Mouse (Mus musculus) CH12.LX (cell line): ENCODE results near the gene Prodh2. TPM values are rescaled to one million over a fixed set of nuclear protein-coding genes. Genes with fewer than 3 reads are reported as not detected.

Experiments used
- DNase-seq: peaks from one replicate; pipeline ENCODE4 v3.0.0-alpha.2; 2013; ENCODE audit errors: extremely low read depth
- H3K27ac ChIP-seq: 2 replicates; pipeline ENCODE4 v1.5.1; 2012; ENCODE audit warnings: low read depth, mild to moderate bottlenecking, control low read depth, moderate library complexity; ENCODE audit not compliant: insufficient read depth
- H3K27me3 ChIP-seq: replicated peaks from 2 replicates; pipeline ENCODE3; 2012; ENCODE audit warnings: inconsistent platforms
- H3K36me3 ChIP-seq, 2 experiments: replicated peaks in 1 of 2; 2 replicates each; pipeline versions ENCODE3 to v1.6.1; 2012; ENCODE audit warnings: inconsistent platforms in 1 of 2, low read length in 1 of 2, mild to moderate bottlenecking in 1 of 2, mixed read lengths in 1 of 2, moderate library complexity in 1 of 2; ENCODE audit not compliant: control insufficient read depth in 1 of 2, insufficient read depth in 1 of 2
- H3K4me1 ChIP-seq, 2 experiments: 2 replicates each; pipeline ENCODE4 v1.6.1; 2012; ENCODE audit warnings: inconsistent platforms in 1 of 2, moderate library complexity in 1 of 2; ENCODE audit not compliant: insufficient read depth in 2 of 2, control insufficient read depth in 1 of 2
- H3K4me2 ChIP-seq: 2 replicates; pipeline ENCODE4 v1.6.1; 2012; ENCODE audit warnings: low read depth, mild to moderate bottlenecking, control low read depth; ENCODE audit not compliant: poor library complexity, insufficient read depth, severe bottlenecking
- H3K4me3 ChIP-seq, 3 experiments: fragments of 150-350 bp in 1 of 3; sonication (generic) in 1 of 3; replicated peaks in 1 of 3; 2 replicates each; pipeline versions ENCODE3 to v1.5.1; 2011 to 2012; ENCODE audit warnings: low read depth in 2 of 3, low read length in 2 of 3, mild to moderate bottlenecking in 2 of 3, moderate library complexity in 2 of 3, control low read depth in 1 of 3, improper control_type of control experiment in 1 of 3, inconsistent platforms in 1 of 3, mixed read lengths in 1 of 3; ENCODE audit not compliant: poor library complexity in 1 of 3
- H3K79me2 ChIP-seq: replicated peaks from 2 replicates; pipeline ENCODE4 v1.6.1; 2012; ENCODE audit warnings: mild to moderate bottlenecking, moderate library complexity; ENCODE audit not compliant: control insufficient read depth, poor library complexity, insufficient read depth, severe bottlenecking; ENCODE audit errors: extremely low read depth
- H3K9ac ChIP-seq: 2 replicates; pipeline ENCODE4 v1.6.1; 2012; ENCODE audit warnings: low read depth, mild to moderate bottlenecking, control low read depth, moderate library complexity; ENCODE audit not compliant: insufficient read depth
- H3K9me3 ChIP-seq: replicated peaks from 2 replicates; pipeline ENCODE3; 2012; ENCODE audit warnings: low read length, inconsistent platforms, mixed read lengths
- BHLHE40 ChIP-seq: IDR thresholded peaks from 2 replicates; pipeline ENCODE4 v1.6.1; 2011; ENCODE audit warnings: mild to moderate bottlenecking, low read depth, low read length, improper control_type of control experiment
- CHD1 ChIP-seq: IDR thresholded peaks from 2 replicates; pipeline ENCODE4 v1.6.1; 2012; ENCODE audit warnings: low read depth, low read length, improper control_type of control experiment, inconsistent platforms
- CHD2 ChIP-seq: IDR thresholded peaks from 2 replicates; pipeline ENCODE4 v1.6.1; 2011; ENCODE audit warnings: low read length, improper control_type of control experiment
- EP300 ChIP-seq: IDR thresholded peaks from 2 replicates; pipeline ENCODE4 v1.6.1; 2011; ENCODE audit warnings: low read length, improper control_type of control experiment
- ETS1 ChIP-seq: conservative IDR thresholded peaks from 2 replicates; pipeline ENCODE4 v1.6.1; 2012; ENCODE audit warnings: low read depth, mild to moderate bottlenecking, inconsistent platforms, low read length, improper control_type of control experiment, moderate library complexity
- GABPA ChIP-seq: IDR thresholded peaks from 2 replicates; pipeline ENCODE4 v1.6.1; 2012; ENCODE audit warnings: low read depth, low read length, improper control_type of control experiment, inconsistent platforms; ENCODE audit not compliant: insufficient replicate concordance
- JUND ChIP-seq: conservative IDR thresholded peaks from 2 replicates; pipeline ENCODE4 v1.6.1; 2011; ENCODE audit warnings: low read depth, low read length, improper control_type of control experiment
- KAT2A ChIP-seq: IDR thresholded peaks from 2 replicates; pipeline ENCODE4 v1.6.1; 2012; ENCODE audit warnings: low read length, improper control_type of control experiment, inconsistent platforms; ENCODE audit not compliant: insufficient replicate concordance
- MEF2A ChIP-seq: IDR thresholded peaks from 2 replicates; pipeline ENCODE4 v1.6.1; 2014; ENCODE audit warnings: low read depth, mild to moderate bottlenecking, inconsistent platforms, low read length, improper control_type of control experiment, borderline replicate concordance
- MXI1 ChIP-seq: IDR thresholded peaks from 2 replicates; pipeline ENCODE4 v1.6.1; 2011; ENCODE audit warnings: mild to moderate bottlenecking, low read depth, low read length, improper control_type of control experiment
- MYC ChIP-seq: IDR thresholded peaks from 2 replicates; pipeline ENCODE4 v1.6.1; 2011; ENCODE audit warnings: low read depth, mild to moderate bottlenecking, improper control_type of control experiment, low read length
- NELFE ChIP-seq: IDR thresholded peaks from 2 replicates; pipeline ENCODE4 v1.6.1; 2011; ENCODE audit warnings: low read depth, low read length, improper control_type of control experiment
- PAX5 ChIP-seq: IDR thresholded peaks from 2 replicates; pipeline ENCODE4 v1.6.1; 2012; ENCODE audit warnings: low read length, inconsistent platforms, mixed read lengths
- POLR2A ChIP-seq: IDR thresholded peaks from 2 replicates; pipeline ENCODE4 v1.6.1; 2011; ENCODE audit warnings: low read depth, mild to moderate bottlenecking, improper control_type of control experiment, low read length
- POLR2AphosphoS2 ChIP-seq: IDR thresholded peaks from 2 replicates; pipeline ENCODE4 v1.6.1; 2011; ENCODE audit warnings: low read depth, low read length, improper control_type of control experiment
- SIN3A ChIP-seq: IDR thresholded peaks from 2 replicates; pipeline ENCODE4 v1.6.1; 2012; ENCODE audit warnings: low read length, improper control_type of control experiment, inconsistent platforms
- SMC3 ChIP-seq: IDR thresholded peaks from 2 replicates; pipeline ENCODE4 v1.6.1; 2011; ENCODE audit warnings: low read depth, low read length, improper control_type of control experiment
- TCF12 ChIP-seq: IDR thresholded peaks from 2 replicates; pipeline ENCODE4 v1.6.1; 2014; ENCODE audit warnings: low read depth, mild to moderate bottlenecking, inconsistent platforms, low read length, improper control_type of control experiment
- USF1 ChIP-seq: IDR thresholded peaks from 2 replicates; pipeline ENCODE4 v1.6.1; 2014; ENCODE audit warnings: low read depth, mild to moderate bottlenecking, inconsistent platforms, low read length, improper control_type of control experiment
- USF2 ChIP-seq: conservative IDR thresholded peaks from 2 replicates; pipeline ENCODE4 v1.6.1; 2011; ENCODE audit warnings: low read depth, low read length, improper control_type of control experiment
- ZC3H11A ChIP-seq: IDR thresholded peaks from 2 replicates; pipeline ENCODE4 v1.6.1; 2012; ENCODE audit warnings: low read depth, mild to moderate bottlenecking, inconsistent platforms, low read length, improper control_type of control experiment
- ZMIZ1 ChIP-seq: IDR thresholded peaks from 2 replicates; pipeline ENCODE4 v1.6.1; 2012; ENCODE audit warnings: low read depth, mild to moderate bottlenecking, inconsistent platforms, low read length, improper control_type of control experiment
- ZNF384 ChIP-seq: IDR thresholded peaks from 2 replicates; pipeline ENCODE4 v1.6.1; 2012; ENCODE audit warnings: low read depth, low read length, improper control_type of control experiment, inconsistent platforms
- dilution Hi-C: fragments of 300-500 bp; cut with MboI; formaldehyde crosslinking; loops from 2 replicates; pipeline ENCODE4 v1.14.3; 2020; ENCODE audit warnings: low sequenced_read_pairs; ENCODE audit not compliant: extremely low pct_unique_long_range_greater_than_20kb, extremely low pct_ligation_motif_present
- in situ Hi-C: fragments of 300-500 bp; cut with MboI; formaldehyde crosslinking; loops from 3 replicates; pipeline ENCODE4 v1.14.3; 2019; ENCODE audit warnings: low sequenced_read_pairs, low pct_ligation_motif_present, low pct_unique_long_range_greater_than_20kb, mixed read lengths
- polyA plus RNA-seq: library from polyadenylated mRNA; unstranded; fragments of >175 nt; gene quantifications from 2 replicates; pipeline ENCODE4 v1.2.1, GENCODE M21; 2012; ENCODE audit warnings: low read depth; ENCODE audit not compliant: insufficient read length
- total RNA-seq, 2 experiments: library from RNA; depleted of rRNA; stranded (reverse); fragments of 300-350 nt in 1 of 2; fragments of >200 nt in 1 of 2; gene quantifications; 2 replicates each; pipeline ENCODE4 v1.2.3; 2012 to 2014

Gene Prodh2
- total and polyA plus RNA-seq, 3 experiments = not detected

GRCm38 (mm10) chr7:30532931-30533330 is 39.5 kb downstream of the Prodh2 start:
- no peaks in the 10 kb centered on the region for H3K9me3 ChIP-seq
- DNase-seq = no peak
- no peaks in the 10 kb centered on the region for H3K27me3 ChIP-seq
- no peaks in the 10 kb centered on the region for H3K79me2 ChIP-seq
- TF ChIP-seq JUND (no peak), MXI1 (no peak), POLR2AphosphoS2 (no peak), SIN3A (no peak), KAT2A (no peak), POLR2A (no peak), ETS1 (no peak), CHD2 (no peak), MYC (no peak)
- no peak overlapping the region for H3K4me2 ChIP-seq
- H3K4me1 ChIP-seq = peaks cover 4 to 14% of the 10 kb centered on the region in 2 experiments
- no peak overlapping the region for H3K9ac ChIP-seq
- dilution Hi-C loops (no loop called here), in situ Hi-C loops (no loop called here)
- no peak overlapping the region for H3K27ac ChIP-seq
- no peak overlapping the region for H3K4me3 ChIP-seq
- peaks cover 25 to 57% of the 10 kb centered on the region in 2 experiments for H3K36me3 ChIP-seq

- DNase-seq = no peak
- no peaks in the 10 kb centered on the region for H3K79me2 ChIP-seq
- dilution Hi-C loops = no loop called here
- peak overlapping the region; percentile 50 for H3K4me2 ChIP-seq
- no peak overlapping the region for H3K27ac ChIP-seq
- H3K27me3 ChIP-seq = no peaks in the 10 kb centered on the region
- no peaks in the 10 kb centered on the region for H3K9me3 ChIP-seq
- peaks cover 19 to 54% of the 10 kb centered on the region in 2 experiments for H3K36me3 ChIP-seq
- no peak for TF ChIP-seq ZNF384
- no peak for TF ChIP-seq GABPA
- TF ChIP-seq CHD2 = no peak
- no peak for TF ChIP-seq NELFE
- TF ChIP-seq SMC3 = no peak
- TF ChIP-seq EP300 = no peak
- TF ChIP-seq ZMIZ1 = no peak
- TF ChIP-seq KAT2A = no peak
- no peak for TF ChIP-seq TCF12
- no peak for TF ChIP-seq USF1
- TF ChIP-seq PAX5 = no peak
- TF ChIP-seq USF2 = no peak
- no peak for TF ChIP-seq ZC3H11A
- no peak for TF ChIP-seq SIN3A
- no peak for TF ChIP-seq BHLHE40
- no peak for TF ChIP-seq MXI1
- TF ChIP-seq MEF2A = no peak
- no peak for TF ChIP-seq CHD1
- in situ Hi-C loops = no loop called here
- H3K4me3 ChIP-seq = peak overlapping the region; percentile 32 to 83 (median 67)
- H3K9ac ChIP-seq = peak overlapping the region; percentile 56
- peaks cover 4 to 14% of the 10 kb centered on the region in 2 experiments for H3K4me1 ChIP-seq
Observed at GRCm38 (mm10) chr7:30533941-30534632, 40.7 kb downstream of the Prodh2 start.
